Mouse (Mus musculus) heart, embryonic 16.5 days (tissue): ENCODE results near the gene Ctnna3. TPM values are rescaled to one million over a fixed set of nuclear protein-coding genes. Genes with fewer than 3 reads are reported as not detected.
"Not testable (repeated sequence)": the region's sequence is repeated elsewhere in the genome, so short reads cannot be mapped to it uniquely, and the experiment has no call there.

ENCODE experiments used
- ATAC-seq: fragments of 200-750 bp; cut with Nextera tagmentation; replicated peaks from 2 replicates; pipeline ENCODE4 v1.8.0; 2017; ENCODE audit warnings: moderate number of reproducible peaks; ENCODE audit not compliant: insufficient read depth, low FRiP score; ENCODE audit errors: extremely low read depth
- H3K27ac ChIP-seq: fragments of 300-500 bp; sonication (generic); 2 replicates; pipeline ENCODE4 v1.5.1; 2014; ENCODE audit warnings: mild to moderate bottlenecking, low read length, control low read depth, moderate library complexity
- H3K27me3 ChIP-seq: fragments of 300-500 bp; sonication (generic); 2 replicates; pipeline ENCODE4 v1.6.1; 2014; ENCODE audit warnings: low read length, mixed read lengths; ENCODE audit not compliant: control insufficient read depth, insufficient read depth
- H3K36me3 ChIP-seq: fragments of 300-500 bp; sonication (generic); 2 replicates; pipeline ENCODE4 v1.6.1; 2014; ENCODE audit not compliant: control insufficient read depth, insufficient read depth
- H3K4me1 ChIP-seq: fragments of 300-500 bp; sonication (generic); 2 replicates; pipeline ENCODE4 v1.6.1; 2014; ENCODE audit warnings: low read length, mixed read lengths; ENCODE audit not compliant: control insufficient read depth, insufficient read depth
- H3K4me2 ChIP-seq: fragments of 300-500 bp; sonication (generic); 2 replicates; pipeline ENCODE4 v1.6.1; 2014; ENCODE audit warnings: low read depth, mild to moderate bottlenecking, control low read depth, low read length
- H3K4me3 ChIP-seq: fragments of 300-500 bp; sonication (generic); 2 replicates; pipeline ENCODE4 v1.5.1; 2014; ENCODE audit warnings: mild to moderate bottlenecking, control low read depth, low read length
- H3K9ac ChIP-seq: fragments of 300-500 bp; sonication (generic); 2 replicates; pipeline ENCODE4 v1.6.1; 2014; ENCODE audit warnings: low read length, control low read depth
- H3K9me3 ChIP-seq: fragments of 300-500 bp; sonication (generic); replicated peaks from 2 replicates; pipeline ENCODE4 v1.6.1; 2016; ENCODE audit warnings: low read length; ENCODE audit not compliant: control insufficient read depth
- WGBS: fragments of 180-500 bp; shearing (Covaris S2); extraction: QIAGEN DNeasy Blood & Tissue Kit; methylation state at CpG from one replicate; pipeline ENCODE4 v1.1.7; 2014; 5-methylcytosine and 5-hydroxymethylcytosine counted together
- polyA plus RNA-seq: library from polyadenylated mRNA; unstranded; fragments of >200 nt; fragmentation: Nextera tagmentation; extraction: Ambion mirVana; gene quantifications from 2 replicates; pipeline ENCODE4 v1.2.1, GENCODE M21; 2015

The Ctnna3 gene
- polyA plus RNA-seq, 1 experiment from 2014 or later = 27.6 TPM

- H3K9me3 ChIP-seq = no peaks in the 10 kb centered on the region
- no peak overlapping the region for H3K27ac ChIP-seq
- H3K36me3 ChIP-seq = no peaks in the 10 kb centered on the region
- WGBS = 62% methylated on average over 8 of the region's 8 CpGs
- H3K27me3 ChIP-seq = no peaks in the 10 kb centered on the region
- no peaks in the 10 kb centered on the region for H3K4me1 ChIP-seq
- no peak for ATAC-seq
- H3K9ac ChIP-seq = no peak overlapping the region
- no peak overlapping the region for H3K4me3 ChIP-seq
- H3K4me2 ChIP-seq = no peak overlapping the region
Measured at GRCm38 (mm10) chr10:64641576-64641975, 1211.7 kb downstream of the Ctnna3 start.

DNA sequence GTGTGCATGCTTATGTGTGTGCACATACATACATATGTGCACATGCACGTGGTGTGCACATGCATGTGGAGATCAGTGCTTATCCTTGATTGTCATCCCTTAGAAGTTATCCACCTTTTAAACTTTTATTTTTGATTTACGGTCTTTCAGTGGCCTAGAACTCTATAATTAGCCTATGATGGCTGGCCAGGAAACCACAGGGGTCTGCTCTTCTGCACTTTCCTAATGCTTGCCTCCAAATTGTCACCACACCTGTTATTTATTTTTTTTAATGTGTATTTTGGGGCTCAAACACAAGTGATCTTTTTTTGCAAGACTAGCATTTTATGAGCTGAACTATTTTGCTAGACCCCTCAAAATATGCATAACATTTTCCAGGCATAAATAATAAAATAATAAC is 1214.1 kb downstream of the Ctnna3 start:
- no peak overlapping the region for H3K9ac ChIP-seq
- no peak overlapping the region for H3K4me2 ChIP-seq
- H3K36me3 ChIP-seq = no peaks in the 10 kb centered on the region
- no peaks in the 10 kb centered on the region for H3K27me3 ChIP-seq
- H3K4me1 ChIP-seq = no peaks in the 10 kb centered on the region
- no peak overlapping the region for H3K4me3 ChIP-seq
- no peaks in the 10 kb centered on the region for H3K9me3 ChIP-seq
- no peak for ATAC-seq
- no peak overlapping the region for H3K27ac ChIP-seq
- 74% methylated on average over 2 of the region's 2 CpGs for WGBS

DNA sequence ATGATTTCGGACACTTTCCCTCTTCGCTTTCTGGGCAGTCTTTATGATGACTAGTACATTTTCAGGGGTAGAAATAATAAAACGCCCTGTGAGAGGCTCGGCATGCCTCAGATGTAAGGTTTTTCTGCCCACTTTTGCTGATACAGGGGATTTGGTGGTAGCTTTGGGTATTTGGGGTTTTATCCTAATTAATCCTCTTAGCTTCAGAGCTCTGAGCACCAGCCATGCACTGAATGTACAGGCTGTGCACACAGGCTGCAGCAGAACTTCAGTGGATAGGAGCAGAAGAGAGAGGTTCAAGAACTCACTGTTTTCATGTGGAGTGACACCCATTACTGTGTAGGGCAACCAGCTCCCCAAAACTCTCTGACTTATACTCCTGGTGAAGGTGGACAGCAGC is 1231.3 kb downstream of the Ctnna3 start:
- Histone ChIP-seq H3K27ac (no peak overlapping the region), H3K9ac (no peak overlapping the region), H3K9me3 (no peaks in the 10 kb centered on the region), H3K4me2 (no peak overlapping the region), H3K4me3 (no peak overlapping the region), H3K36me3 (no peaks in the 10 kb centered on the region), H3K4me1 (peaks cover 2% of the 10 kb centered on the region; the same call in 1 of the 2 replicates), H3K27me3 (no peaks in the 10 kb centered on the region)
- WGBS = 80% methylated on average over 4 of the region's 4 CpGs
- no peak for ATAC-seq

DNA sequence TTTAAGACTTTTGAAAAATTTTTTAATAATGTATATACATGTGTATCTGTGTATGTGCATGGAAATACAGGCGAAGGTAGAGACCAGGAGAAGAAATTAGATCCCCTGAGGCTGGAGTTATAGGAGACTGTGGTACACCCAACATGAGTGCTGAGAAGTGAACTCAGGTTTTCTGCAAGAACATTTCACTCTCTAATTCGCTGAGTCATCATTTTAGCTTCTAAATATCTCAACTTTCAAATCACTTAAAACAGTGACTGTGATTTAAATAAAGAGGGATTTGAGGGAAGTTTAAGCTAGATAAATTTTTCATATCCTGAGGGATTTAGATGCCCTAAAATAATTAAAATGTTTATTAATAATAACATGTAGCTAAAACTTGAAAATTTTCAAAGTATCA is 1241.6 kb downstream of the Ctnna3 start:
- Histone ChIP-seq H3K4me2 (no peak overlapping the region), H3K27me3 (no peaks in the 10 kb centered on the region), H3K4me3 (no peak overlapping the region), H3K36me3 (peaks cover 4% of the 10 kb centered on the region; the same call in 1 of the 2 replicates), H3K9me3 (no peaks in the 10 kb centered on the region), H3K9ac (no peak overlapping the region), H3K27ac (no peak overlapping the region), H3K4me1 (no peaks in the 10 kb centered on the region)
- WGBS = 74% methylated on average over 2 of the region's 2 CpGs
- no peak for ATAC-seq

- Histone ChIP-seq H3K4me3 (no peak overlapping the region), H3K36me3 (peaks cover 4% of the 10 kb centered on the region; the same call in 1 of the 2 replicates), H3K9me3 (no peaks in the 10 kb centered on the region), H3K4me2 (no peak overlapping the region), H3K9ac (no peak overlapping the region), H3K27me3 (no peaks in the 10 kb centered on the region), H3K27ac (no peak overlapping the region), H3K4me1 (no peaks in the 10 kb centered on the region)
- no peak for ATAC-seq
- WGBS = 85% methylated on average over 3 of the region's 3 CpGs
Measured at GRCm38 (mm10) chr10:64675796-64676195, 1245.9 kb downstream of the Ctnna3 start.

GRCm38 (mm10) chr10:64710017-64710416 is 1280.1 kb downstream of the Ctnna3 start:
- WGBS = 77% methylated on average over 2 of the region's 2 CpGs

DNA sequence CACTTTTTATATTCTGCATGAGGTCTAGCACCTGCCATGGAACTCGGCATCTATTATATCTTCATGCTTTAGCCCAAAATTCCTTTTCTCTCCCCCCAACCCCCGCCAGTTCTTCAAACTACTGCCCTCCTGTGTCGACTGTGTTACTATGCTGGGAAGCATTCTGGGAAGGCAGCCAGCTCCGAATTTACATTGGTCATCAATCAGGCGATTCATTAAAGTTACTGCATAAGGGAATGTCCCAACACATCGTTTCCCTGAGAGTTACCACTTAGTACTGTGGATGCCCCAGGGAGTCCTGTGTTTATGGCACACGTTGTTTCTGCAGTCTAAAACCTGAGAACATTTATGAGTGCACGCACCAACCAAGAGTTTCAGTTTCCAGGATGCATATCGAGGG is 1288.1 kb downstream of the Ctnna3 start:
- no peaks in the 10 kb centered on the region for H3K36me3 ChIP-seq
- ATAC-seq = no peak
- no peak overlapping the region for H3K4me3 ChIP-seq
- H3K27me3 ChIP-seq = no peaks in the 10 kb centered on the region
- 61% methylated on average over 9 of the region's 9 CpGs for WGBS
- H3K9ac ChIP-seq = no peak overlapping the region
- no peaks in the 10 kb centered on the region for H3K4me1 ChIP-seq
- H3K4me2 ChIP-seq = no peak overlapping the region
- H3K9me3 ChIP-seq = no peaks in the 10 kb centered on the region
- no peak overlapping the region for H3K27ac ChIP-seq

More at GRCm38 (mm10) chr10:64710017-64710416, 1280.1 kb downstream of the Ctnna3 start:
- Histone ChIP-seq H3K9ac (no peak overlapping the region), H3K27ac (no peak overlapping the region), H3K4me1 (no peaks in the 10 kb centered on the region), H3K27me3 (no peaks in the 10 kb centered on the region), H3K4me3 (no peak overlapping the region), H3K9me3 (no peaks in the 10 kb centered on the region), H3K36me3 (no peaks in the 10 kb centered on the region), H3K4me2 (no peak overlapping the region)
- ATAC-seq = no peak

DNA sequence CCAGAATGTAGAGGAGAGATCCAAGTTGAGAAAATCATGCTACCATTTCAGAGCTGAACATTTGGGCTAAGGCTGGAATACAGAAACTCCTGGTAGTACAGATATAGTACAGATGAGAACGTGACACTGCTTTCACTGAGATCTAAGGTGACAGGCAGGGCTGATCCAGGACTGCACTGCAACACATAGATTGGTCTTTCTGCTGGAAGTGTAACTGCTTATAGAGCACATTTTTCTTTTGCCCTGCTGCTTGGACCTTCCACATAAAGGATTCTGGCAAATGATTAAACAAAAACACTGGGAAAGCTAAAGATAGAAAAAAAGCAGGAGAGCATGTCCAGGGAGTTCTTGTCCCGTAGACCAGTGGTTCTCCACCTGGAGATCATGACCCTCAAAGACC is 1305.8 kb downstream of the Ctnna3 start:
- H3K27ac ChIP-seq = no peak overlapping the region
- H3K4me1 ChIP-seq = no peaks in the 10 kb centered on the region
- no peaks in the 10 kb centered on the region for H3K36me3 ChIP-seq
- no peak for ATAC-seq
- no peak overlapping the region for H3K4me3 ChIP-seq
- no peaks in the 10 kb centered on the region for H3K27me3 ChIP-seq
- 63% methylated on average over 2 of the region's 2 CpGs for WGBS
- H3K9me3 ChIP-seq = no peaks in the 10 kb centered on the region
- no peak overlapping the region for H3K4me2 ChIP-seq
- no peak overlapping the region for H3K9ac ChIP-seq

DNA sequence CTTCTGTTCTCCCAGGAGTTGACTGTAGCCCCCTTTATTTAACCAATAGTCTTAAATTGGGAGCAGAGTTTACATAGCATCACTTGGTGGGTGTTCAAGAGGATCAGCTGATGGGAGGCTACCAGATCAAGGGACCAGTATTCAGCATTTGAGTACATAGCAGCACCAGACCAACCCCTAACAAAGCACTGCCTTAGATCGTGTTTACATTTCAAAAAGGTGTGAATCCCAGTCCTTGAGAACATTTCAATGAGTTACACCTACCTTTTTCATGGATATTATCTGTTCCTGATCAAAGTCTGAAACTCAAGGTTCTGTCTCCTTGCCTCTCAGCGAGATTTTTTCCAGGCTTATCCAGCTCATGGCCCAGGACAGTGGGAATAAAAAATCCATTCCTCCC is 1306.7 kb downstream of the Ctnna3 start:
- no peak overlapping the region for H3K9ac ChIP-seq
- H3K4me2 ChIP-seq = no peak overlapping the region
- no peaks in the 10 kb centered on the region for H3K9me3 ChIP-seq
- WGBS = 17% methylated on average over 2 of the region's 2 CpGs
- no peak for ATAC-seq
- H3K27ac ChIP-seq = no peak overlapping the region
- H3K4me3 ChIP-seq = no peak overlapping the region
- H3K4me1 ChIP-seq = no peaks in the 10 kb centered on the region
- no peaks in the 10 kb centered on the region for H3K36me3 ChIP-seq
- H3K27me3 ChIP-seq = no peaks in the 10 kb centered on the region

DNA sequence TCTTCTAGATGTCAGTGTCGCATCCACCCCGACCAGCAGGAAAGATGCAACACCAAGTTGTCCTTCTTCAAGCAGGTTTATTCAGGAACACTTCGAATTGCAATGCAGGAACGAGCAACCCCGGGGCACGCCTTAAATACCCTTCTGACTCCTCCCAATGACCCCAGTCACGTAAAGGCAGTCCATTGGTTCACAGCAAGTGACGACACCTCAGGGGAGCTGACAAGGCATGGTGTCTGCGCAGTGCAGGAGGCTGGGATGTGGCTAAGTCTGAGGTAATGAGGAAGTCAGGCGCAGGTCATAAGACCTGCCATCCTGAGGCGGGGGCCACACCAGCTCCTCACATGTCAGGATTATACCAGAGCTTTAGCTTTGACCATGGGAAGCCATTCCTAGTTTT is 1311.8 kb downstream of the Ctnna3 start:
- not testable (repeated sequence) for H3K27me3 ChIP-seq, H3K36me3 ChIP-seq, H3K4me2 ChIP-seq, ATAC-seq, H3K4me3 ChIP-seq, H3K27ac ChIP-seq, H3K4me1 ChIP-seq, H3K9me3 ChIP-seq, H3K9ac ChIP-seq
- WGBS = 79% methylated on average over 11 of the region's 11 CpGs
